Mouse (Mus musculus) hindbrain, embryonic 16.5 days (tissue): ENCODE data around the gene Ube2j1. TPM values are rescaled to one million over a fixed set of nuclear protein-coding genes. Genes with fewer than 3 reads are reported as not detected.

Experiments
- ATAC-seq: fragments of 200-750 bp; cut with Nextera tagmentation; 2 replicates; pipeline ENCODE4 v1.8.0; 2017; ENCODE audit warnings: moderate TSS enrichment, moderate library complexity
- H3K27ac ChIP-seq: fragments of 300-500 bp; sonication (generic); 2 replicates; pipeline ENCODE4 v1.5.1; 2014; ENCODE audit warnings: low read depth, mild to moderate bottlenecking, control low read depth, low read length, moderate library complexity
- H3K27me3 ChIP-seq: fragments of 300-500 bp; sonication (generic); replicated peaks from 2 replicates; pipeline ENCODE4 v1.6.1; 2014; ENCODE audit warnings: low read length; ENCODE audit not compliant: control insufficient read depth, insufficient read depth
- H3K36me3 ChIP-seq: fragments of 300-500 bp; sonication (generic); 2 replicates; pipeline ENCODE4 v1.6.1; 2014; ENCODE audit warnings: mild to moderate bottlenecking, low read length, moderate library complexity, mixed read lengths; ENCODE audit not compliant: control insufficient read depth, insufficient read depth
- H3K4me1 ChIP-seq: fragments of 300-500 bp; sonication (generic); 2 replicates; pipeline ENCODE4 v1.6.1; 2014; ENCODE audit warnings: low read depth, low read length; ENCODE audit not compliant: control insufficient read depth, insufficient read depth
- H3K4me2 ChIP-seq: fragments of 300-500 bp; sonication (generic); 2 replicates; pipeline ENCODE4 v1.6.1; 2014; ENCODE audit warnings: mild to moderate bottlenecking, low read length, control low read depth, moderate library complexity
- H3K4me3 ChIP-seq: fragments of 300-500 bp; sonication (generic); 2 replicates; pipeline ENCODE4 v1.5.1; 2014; ENCODE audit warnings: mild to moderate bottlenecking, low read length, control low read depth, moderate library complexity
- H3K9ac ChIP-seq: fragments of 300-500 bp; sonication (generic); 2 replicates; pipeline ENCODE4 v1.6.1; 2014; ENCODE audit warnings: low read depth, mild to moderate bottlenecking, control low read depth, low read length, moderate library complexity
- H3K9me3 ChIP-seq: fragments of 300-500 bp; sonication (generic); 2 replicates; pipeline ENCODE4 v1.6.1; 2014; ENCODE audit warnings: mild to moderate bottlenecking, low read length, moderate library complexity; ENCODE audit not compliant: control insufficient read depth
- WGBS: fragments of 180-500 bp; shearing (Covaris S2); extraction: QIAGEN DNeasy Blood & Tissue Kit; methylation state at CpG from one replicate; pipeline ENCODE4 v1.1.7; 2014; 5-methylcytosine and 5-hydroxymethylcytosine counted together
- polyA plus RNA-seq: library from polyadenylated mRNA; unstranded; fragments of >200 nt; fragmentation: Nextera tagmentation; extraction: Ambion mirVana; gene quantifications from 2 replicates; pipeline ENCODE4 v1.2.1, GENCODE M21; 2015

Gene Ube2j1
- polyA plus RNA-seq, 1 experiment from 2014 or later: 72.4 TPM

GRCm38 (mm10) chr4:33033515-33033914 is 2.3 kb downstream of the Ube2j1 start:
- no peaks in the 10 kb centered on the region; the same call in 1 of the 2 replicates for H3K9me3 ChIP-seq
- no peaks in the 10 kb centered on the region for H3K27me3 ChIP-seq
- ATAC-seq: no peak
- WGBS: 88% methylated on average over 6 of the region's 6 CpGs
- no peak overlapping the region for H3K9ac ChIP-seq
- peaks cover 14% of the 10 kb centered on the region for H3K4me1 ChIP-seq
- H3K4me3 ChIP-seq: no peak overlapping the region
- peaks cover 3% of the 10 kb centered on the region; the same call in 1 of the 2 replicates for H3K36me3 ChIP-seq
- no peak overlapping the region for H3K4me2 ChIP-seq
- H3K27ac ChIP-seq: no peak overlapping the region

- no peak for ATAC-seq
- Histone ChIP-seq H3K27ac (no peak overlapping the region), H3K4me2 (no peak overlapping the region), H3K36me3 (peaks cover 25% of the 10 kb centered on the region), H3K27me3 (no peaks in the 10 kb centered on the region), H3K9me3 (no peaks in the 10 kb centered on the region; the same call in 1 of the 2 replicates), H3K4me1 (no peaks in the 10 kb centered on the region), H3K4me3 (no peak overlapping the region), H3K9ac (no peak overlapping the region)
- 94% methylated on average over 4 of the region's 4 CpGs for WGBS
These were observed 8.6 kb downstream of the Ube2j1 start for GRCm38 (mm10) chr4:33039826-33040225.

GRCm38 (mm10) chr4:33049601-33050000 is 18.4 kb downstream of the Ube2j1 start:
- no peaks in the 10 kb centered on the region for H3K27me3 ChIP-seq
- peaks cover 24% of the 10 kb centered on the region for H3K36me3 ChIP-seq
- 97% methylated on average over 11 of the region's 11 CpGs for WGBS
- no peak overlapping the region for H3K9ac ChIP-seq
- H3K9me3 ChIP-seq: no peaks in the 10 kb centered on the region
- no peak overlapping the region for H3K27ac ChIP-seq
- H3K4me2 ChIP-seq: no peak overlapping the region
- H3K4me1 ChIP-seq: no peaks in the 10 kb centered on the region
- H3K4me3 ChIP-seq: no peak overlapping the region
- no peak for ATAC-seq

GRCm38 (mm10) chr4:33052055-33052454 is 20.8 kb downstream of the Ube2j1 start:
- no peak overlapping the region for H3K4me3 ChIP-seq
- H3K9ac ChIP-seq: no peak overlapping the region
- H3K27ac ChIP-seq: no peak overlapping the region
- H3K36me3 ChIP-seq: peaks cover 12% of the 10 kb centered on the region
- no peaks in the 10 kb centered on the region for H3K27me3 ChIP-seq
- no peak for ATAC-seq
- 95% methylated on average over 3 of the region's 3 CpGs for WGBS
- no peak overlapping the region for H3K4me2 ChIP-seq
- H3K9me3 ChIP-seq: no peaks in the 10 kb centered on the region
- H3K4me1 ChIP-seq: no peaks in the 10 kb centered on the region

- no peak overlapping the region for H3K4me2 ChIP-seq
- H3K36me3 ChIP-seq: peaks cover 12% of the 10 kb centered on the region
- WGBS: 88% methylated on average over 5 of the region's 5 CpGs
- no peaks in the 10 kb centered on the region for H3K4me1 ChIP-seq
- H3K27ac ChIP-seq: no peak overlapping the region
- ATAC-seq: no peak
- no peaks in the 10 kb centered on the region for H3K27me3 ChIP-seq
- no peak overlapping the region for H3K4me3 ChIP-seq
- H3K9me3 ChIP-seq: no peaks in the 10 kb centered on the region
- H3K9ac ChIP-seq: no peak overlapping the region
These were observed 21.4 kb downstream of the Ube2j1 start for GRCm38 (mm10) chr4:33052650-33053049.

GRCm38 (mm10) chr4:33054426-33054825 is 23.2 kb downstream of the Ube2j1 start:
- H3K4me2 ChIP-seq: no peak overlapping the region
- no peaks in the 10 kb centered on the region for H3K9me3 ChIP-seq
- H3K9ac ChIP-seq: no peak overlapping the region
- no peaks in the 10 kb centered on the region for H3K4me1 ChIP-seq
- no peak overlapping the region for H3K4me3 ChIP-seq
- no peak for ATAC-seq
- no peak overlapping the region for H3K27ac ChIP-seq
- no peaks in the 10 kb centered on the region for H3K27me3 ChIP-seq
- peaks cover 4% of the 10 kb centered on the region; the same call in 1 of the 2 replicates for H3K36me3 ChIP-seq

- H3K9ac ChIP-seq: no peak overlapping the region
- no peaks in the 10 kb centered on the region for H3K9me3 ChIP-seq
- no peaks in the 10 kb centered on the region for H3K27me3 ChIP-seq
- no peak overlapping the region for H3K27ac ChIP-seq
- no peak overlapping the region for H3K4me2 ChIP-seq
- 71% methylated on average over 1 of the region's 1 CpGs for WGBS
- H3K4me3 ChIP-seq: no peak overlapping the region
- ATAC-seq: no peak
- no peaks in the 10 kb centered on the region for H3K36me3 ChIP-seq
- no peaks in the 10 kb centered on the region for H3K4me1 ChIP-seq
These were observed 25.1 kb downstream of the Ube2j1 start for GRCm38 (mm10) chr4:33056317-33056716.

- no peak overlapping the region for H3K9ac ChIP-seq
These were observed 26.9 kb downstream of the Ube2j1 start for GRCm38 (mm10) chr4:33057890-33058687.

GRCm38 (mm10) chr4:33061158-33061557 is 29.9 kb downstream of the Ube2j1 start:
- 66% methylated on average over 7 of the region's 7 CpGs for WGBS
- H3K4me2 ChIP-seq: no peak overlapping the region
- ATAC-seq: no peak

More at GRCm38 (mm10) chr4:33057890-33058687, 26.9 kb downstream of the Ube2j1 start:
- Histone ChIP-seq H3K27ac (no peak overlapping the region), H3K27me3 (no peaks in the 10 kb centered on the region), H3K4me3 (no peak overlapping the region), H3K4me1 (no peaks in the 10 kb centered on the region), H3K4me2 (no peak overlapping the region), H3K9me3 (no peaks in the 10 kb centered on the region), H3K36me3 (no peaks in the 10 kb centered on the region)
- 81% methylated on average over 11 of the region's 11 CpGs for WGBS
- ATAC-seq: no peak

More at GRCm38 (mm10) chr4:33061158-33061557, 29.9 kb downstream of the Ube2j1 start:
- H3K9me3 ChIP-seq: no peaks in the 10 kb centered on the region
- H3K27ac ChIP-seq: no peak overlapping the region
- H3K4me3 ChIP-seq: no peak overlapping the region
- no peak overlapping the region for H3K9ac ChIP-seq
- H3K4me1 ChIP-seq: no peaks in the 10 kb centered on the region
- H3K27me3 ChIP-seq: no peaks in the 10 kb centered on the region
- no peaks in the 10 kb centered on the region for H3K36me3 ChIP-seq
